Mouse (Mus musculus) thymus, adult 2 months (tissue): ENCODE data around the gene Fry. TPM values are rescaled to one million over a fixed set of nuclear protein-coding genes. Genes with fewer than 3 reads are reported as not detected.

Experiments used
- DNase-seq: peaks from one replicate; pipeline ENCODE4 v3.0.0; 2021
- H3K27ac ChIP-seq: fragments of 200-500 bp; 2 replicates; pipeline ENCODE4 v1.5.1; 2012; ENCODE audit warnings: low read length, control low read depth; ENCODE audit not compliant: control insufficient read depth, insufficient read depth
- H3K27me3 ChIP-seq: fragments of 200-500 bp; 2 replicates; pipeline ENCODE4 v1.6.1; 2012; ENCODE audit warnings: mild to moderate bottlenecking, low read length, moderate library complexity, mixed read lengths; ENCODE audit not compliant: control insufficient read depth, insufficient read depth
- H3K36me3 ChIP-seq: fragments of 200-500 bp; 2 replicates; pipeline ENCODE4 v1.6.1; 2012; ENCODE audit warnings: mild to moderate bottlenecking, low read length, moderate library complexity; ENCODE audit not compliant: control insufficient read depth, insufficient read depth
- H3K4me1 ChIP-seq: fragments of 200-500 bp; replicated peaks from 2 replicates; pipeline ENCODE4 v1.6.1; 2012; ENCODE audit warnings: low read length; ENCODE audit not compliant: control insufficient read depth, insufficient read depth
- H3K4me3 ChIP-seq: fragments of 200-500 bp; 2 replicates; pipeline ENCODE4 v1.5.1; 2012; ENCODE audit warnings: mild to moderate bottlenecking, low read length, control low read depth, moderate library complexity; ENCODE audit not compliant: control insufficient read depth, insufficient read depth
- CTCF ChIP-seq: fragments of 200-500 bp; IDR thresholded peaks from 2 replicates; pipeline ENCODE4 v1.5.1; 2012; ENCODE audit warnings: mild to moderate bottlenecking, control low read depth, low read length, moderate library complexity, borderline replicate concordance; ENCODE audit not compliant: control insufficient read depth, poor library complexity, insufficient read depth; ENCODE audit errors: extremely low read depth
- POLR2A ChIP-seq: fragments of 200-500 bp; IDR thresholded peaks from 2 replicates; pipeline ENCODE4 v1.6.1; 2012; ENCODE audit warnings: mild to moderate bottlenecking, low read length, control low read depth, moderate library complexity; ENCODE audit not compliant: control insufficient read depth, poor library complexity, insufficient read depth; ENCODE audit errors: extremely low read depth
- WGBS: fragments of 180-500 bp; shearing (Covaris S2); methylation state at CpG from one replicate; pipeline ENCODE4 v1.1.7; 2018; 5-methylcytosine and 5-hydroxymethylcytosine counted together
- polyA plus RNA-seq: library from polyadenylated mRNA; depleted of rRNA; stranded (reverse); fragments of >200 nt; gene quantifications from 2 replicates; pipeline ENCODE4 v1.2.3, GENCODE M21; 2012

The Fry gene
- polyA plus RNA-seq, 1 experiment = 9.8 TPM

DNA sequence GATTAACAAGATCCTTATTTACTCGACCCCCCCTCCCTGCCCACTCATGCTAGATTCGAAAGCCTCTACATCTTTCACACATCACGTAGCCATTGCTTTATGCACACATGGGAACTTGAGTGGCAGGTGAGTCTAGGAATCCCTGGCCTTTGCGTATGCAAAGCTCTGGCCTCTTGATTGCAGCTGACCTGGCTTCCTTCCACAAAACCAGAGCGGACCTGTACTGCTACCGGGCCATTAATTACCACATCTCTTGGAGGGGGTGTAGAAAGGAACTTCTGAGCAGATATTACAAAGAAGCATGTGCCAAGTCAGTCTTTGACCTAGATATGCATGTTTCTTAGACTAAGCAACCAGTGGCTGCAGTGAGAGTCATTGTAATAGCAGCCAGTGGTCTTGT is 55.4 kb downstream of the Fry start:
- H3K4me3 ChIP-seq = no peak overlapping the region
- no peak for DNase-seq
- no peaks in the 10 kb centered on the region for H3K27me3 ChIP-seq
- no peak overlapping the region for H3K27ac ChIP-seq
- no peaks in the 10 kb centered on the region for H3K36me3 ChIP-seq
- TF ChIP-seq POLR2A (no peak), CTCF (no peak)
- WGBS = 75% methylated on average over 6 of the region's 6 CpGs
- peaks cover 6% of the 10 kb centered on the region for H3K4me1 ChIP-seq

- no peak for TF ChIP-seq CTCF
- no peak for TF ChIP-seq POLR2A
- Histone ChIP-seq H3K4me3 (no peak overlapping the region), H3K4me1 (peaks cover 12% of the 10 kb centered on the region), H3K36me3 (no peaks in the 10 kb centered on the region), H3K27me3 (no peaks in the 10 kb centered on the region), H3K27ac (no peak overlapping the region)
- no peak for DNase-seq
These were observed 56.5 kb downstream of the Fry start for GRCm38 (mm10) chr5:150174950-150175349.

DNA sequence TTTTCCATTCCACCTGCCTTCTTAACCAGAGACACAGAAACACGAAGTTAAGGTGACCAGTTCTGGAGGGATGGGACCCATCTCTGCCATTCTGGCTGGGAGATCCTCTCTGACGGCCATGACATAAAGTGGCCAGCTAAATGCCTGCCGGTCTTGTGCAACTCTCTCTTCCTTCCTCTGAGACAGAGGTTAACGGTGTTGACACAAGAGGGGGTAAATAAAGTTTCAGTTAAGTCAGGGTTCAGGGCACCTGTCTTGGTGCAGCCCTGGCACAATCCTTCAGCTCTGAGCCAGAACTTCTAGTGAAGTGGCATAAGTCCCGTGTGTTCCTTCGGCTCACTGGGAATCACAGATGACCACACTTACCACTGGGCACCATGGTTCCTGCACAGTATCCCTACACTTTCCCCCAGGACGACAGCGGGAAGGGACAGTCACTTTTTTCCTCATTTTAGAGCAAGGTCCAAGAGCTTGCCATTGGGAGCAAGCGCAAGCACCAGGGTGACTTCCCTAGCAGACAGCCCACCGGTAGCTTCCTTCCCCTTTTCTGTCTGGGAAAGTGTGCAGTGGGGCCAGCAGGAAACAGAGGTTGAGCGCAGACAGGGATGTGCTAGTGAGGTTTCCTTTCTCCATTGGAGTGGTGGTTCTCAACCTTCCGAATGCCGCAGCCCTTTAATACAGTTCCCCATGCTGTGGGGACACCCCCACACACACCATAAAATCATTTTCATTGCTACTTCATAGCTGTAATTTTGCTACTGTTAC is 58.0 kb downstream of the Fry start:
- TF ChIP-seq POLR2A (no peak), CTCF (no peak)
- H3K27me3 ChIP-seq = no peaks in the 10 kb centered on the region
- no peaks in the 10 kb centered on the region for H3K36me3 ChIP-seq
- H3K4me1 ChIP-seq = peaks cover 21% of the 10 kb centered on the region
- WGBS = 26% methylated on average over 13 of the region's 13 CpGs
- DNase-seq = no peak
- no peak overlapping the region for H3K4me3 ChIP-seq
- H3K27ac ChIP-seq = no peak overlapping the region

GRCm38 (mm10) chr5:150177757-150178156 is 59.3 kb downstream of the Fry start:
- Histone ChIP-seq H3K4me1 (peaks cover 21% of the 10 kb centered on the region), H3K27ac (no peak overlapping the region), H3K27me3 (no peaks in the 10 kb centered on the region), H3K36me3 (no peaks in the 10 kb centered on the region), H3K4me3 (no peak overlapping the region)
- TF ChIP-seq POLR2A = no peak
- TF ChIP-seq CTCF = no peak
- 96% methylated on average over 1 of the region's 1 CpGs for WGBS
- no peak for DNase-seq

DNA sequence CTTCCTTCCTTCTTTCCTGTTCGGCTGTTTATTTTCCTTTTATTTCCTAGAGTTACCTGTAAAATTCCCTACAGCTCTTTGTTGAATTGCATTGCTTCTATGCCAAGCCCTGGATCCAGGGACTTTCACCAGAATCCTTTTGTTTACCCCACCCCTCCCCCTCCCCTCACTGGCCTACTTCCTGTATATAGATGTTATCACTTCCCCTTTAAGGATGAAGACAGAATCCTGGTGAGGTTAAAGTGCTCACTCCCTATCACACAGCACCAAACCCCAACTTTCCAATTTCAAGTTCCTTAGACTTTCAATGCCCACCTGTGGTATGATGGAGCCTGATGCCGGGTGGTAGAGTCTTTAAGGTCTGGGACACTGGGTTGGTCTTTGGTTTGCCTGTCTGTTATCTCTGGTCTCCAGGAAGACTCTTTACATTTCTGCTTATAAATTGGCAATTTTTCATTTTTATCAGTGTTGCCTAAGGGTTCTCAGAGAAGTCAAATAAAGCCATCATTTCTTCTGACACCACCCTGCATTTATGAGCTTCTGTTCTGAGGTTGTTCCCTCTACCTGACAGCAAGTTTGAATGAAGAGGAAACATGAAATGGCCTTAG is 59.9 kb downstream of the Fry start:
- peak overlapping the region; percentile 67; the same call in 1 of the 2 replicates for H3K27ac ChIP-seq
- H3K27me3 ChIP-seq = no peaks in the 10 kb centered on the region
- no peak for DNase-seq
- peaks cover 21% of the 10 kb centered on the region for H3K4me1 ChIP-seq
- no peak overlapping the region for H3K4me3 ChIP-seq
- 87% methylated on average over 2 of the region's 2 CpGs for WGBS
- TF ChIP-seq POLR2A = no peak
- no peak for TF ChIP-seq CTCF
- H3K36me3 ChIP-seq = no peaks in the 10 kb centered on the region

DNA sequence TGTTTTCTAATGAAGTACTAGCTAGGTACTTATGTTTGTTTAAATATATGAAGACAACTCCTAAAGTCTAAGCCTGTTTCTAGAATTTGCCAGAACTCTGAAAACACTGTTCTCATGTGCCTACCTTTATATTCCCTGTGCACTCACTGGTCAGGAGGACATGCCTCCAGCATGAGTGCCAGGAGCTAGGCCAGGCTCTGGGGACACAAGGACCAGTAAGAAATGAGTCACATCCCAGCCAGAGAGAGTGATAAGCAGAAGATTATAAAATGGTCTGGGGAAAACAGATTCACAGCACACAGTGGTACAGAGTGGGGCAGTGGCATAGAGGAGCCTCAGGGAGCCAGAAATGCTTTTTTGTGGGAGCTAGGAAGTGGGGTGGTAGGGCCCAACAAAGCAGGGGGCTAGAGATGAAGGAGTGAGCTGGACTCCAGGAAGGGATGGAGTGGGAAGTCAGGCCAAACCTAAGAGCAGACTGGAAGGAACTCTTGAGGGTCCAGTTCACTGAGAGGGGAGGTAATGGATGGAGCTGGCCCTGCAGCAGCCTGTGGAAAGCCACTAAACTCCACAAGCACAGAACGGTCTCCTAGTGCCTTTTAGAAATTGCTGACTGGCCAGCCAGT is 62.7 kb downstream of the Fry start:
- 90% methylated on average over 1 of the region's 1 CpGs for WGBS
- no peak for DNase-seq
- no peaks in the 10 kb centered on the region for H3K27me3 ChIP-seq
- peaks cover 21% of the 10 kb centered on the region for H3K4me1 ChIP-seq
- no peaks in the 10 kb centered on the region for H3K36me3 ChIP-seq
- H3K27ac ChIP-seq = no peak overlapping the region
- no peak overlapping the region for H3K4me3 ChIP-seq
- no peak for TF ChIP-seq POLR2A
- TF ChIP-seq CTCF = no peak

DNA sequence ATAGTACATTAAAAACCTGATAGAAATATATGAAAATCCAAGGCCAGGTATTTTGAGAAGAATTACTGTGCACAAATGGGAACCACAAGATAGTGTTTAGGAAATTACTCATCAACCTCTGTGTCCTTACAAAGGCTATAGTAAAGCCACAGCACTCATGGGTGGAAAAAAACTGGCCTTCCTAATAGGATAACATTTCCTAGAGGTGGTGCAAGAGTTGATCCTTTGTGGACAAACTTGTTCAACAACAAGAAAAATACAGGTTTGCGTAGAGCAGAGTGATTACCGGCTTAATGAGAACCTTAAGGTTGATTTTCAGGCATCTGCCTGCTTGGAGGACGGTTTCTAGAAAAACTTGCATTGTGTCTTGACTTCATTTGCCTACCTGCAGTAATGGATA is 66.5 kb downstream of the Fry start:
- TF ChIP-seq POLR2A (no peak), CTCF (no peak)
- no peak for DNase-seq
- 97% methylated on average over 3 of the region's 3 CpGs for WGBS
- H3K27me3 ChIP-seq = no peaks in the 10 kb centered on the region
- no peaks in the 10 kb centered on the region for H3K36me3 ChIP-seq
- H3K4me3 ChIP-seq = no peak overlapping the region
- no peak overlapping the region for H3K27ac ChIP-seq
- H3K4me1 ChIP-seq = peaks cover 9% of the 10 kb centered on the region
